Mouse (Mus musculus) heart, postnatal 36 days (tissue): ENCODE data around the gene Micu1. TPM values are rescaled to one million over a fixed set of nuclear protein-coding genes. Genes with fewer than 3 reads are reported as not detected.
A peak's percentile ranks its signal among the peaks of the same experiment; 100 is the strongest.
"Not testable (repeated sequence)": the region's sequence is repeated elsewhere in the genome, so short reads cannot be mapped to it uniquely, and the experiment has no call there.

Experiments
- DNase-seq, 2 experiments: peaks; one replicate each; pipeline ENCODE4 v3.0.0; 2021 to 2022
- intact Hi-C: fragments of 180-260 bp; cut with DNase I; formaldehyde crosslinking; loops from one replicate; pipeline ENCODE4 v1.15.1; 2025
- total RNA-seq, 2 experiments: library from RNA; stranded (reverse); gene quantifications; 2 replicates each; pipeline ENCODE4 v1.2.3; 2021

The Micu1 gene
- 10 to 100 TPM; 20.3 to 23.3 TPM for total RNA-seq

DNA sequence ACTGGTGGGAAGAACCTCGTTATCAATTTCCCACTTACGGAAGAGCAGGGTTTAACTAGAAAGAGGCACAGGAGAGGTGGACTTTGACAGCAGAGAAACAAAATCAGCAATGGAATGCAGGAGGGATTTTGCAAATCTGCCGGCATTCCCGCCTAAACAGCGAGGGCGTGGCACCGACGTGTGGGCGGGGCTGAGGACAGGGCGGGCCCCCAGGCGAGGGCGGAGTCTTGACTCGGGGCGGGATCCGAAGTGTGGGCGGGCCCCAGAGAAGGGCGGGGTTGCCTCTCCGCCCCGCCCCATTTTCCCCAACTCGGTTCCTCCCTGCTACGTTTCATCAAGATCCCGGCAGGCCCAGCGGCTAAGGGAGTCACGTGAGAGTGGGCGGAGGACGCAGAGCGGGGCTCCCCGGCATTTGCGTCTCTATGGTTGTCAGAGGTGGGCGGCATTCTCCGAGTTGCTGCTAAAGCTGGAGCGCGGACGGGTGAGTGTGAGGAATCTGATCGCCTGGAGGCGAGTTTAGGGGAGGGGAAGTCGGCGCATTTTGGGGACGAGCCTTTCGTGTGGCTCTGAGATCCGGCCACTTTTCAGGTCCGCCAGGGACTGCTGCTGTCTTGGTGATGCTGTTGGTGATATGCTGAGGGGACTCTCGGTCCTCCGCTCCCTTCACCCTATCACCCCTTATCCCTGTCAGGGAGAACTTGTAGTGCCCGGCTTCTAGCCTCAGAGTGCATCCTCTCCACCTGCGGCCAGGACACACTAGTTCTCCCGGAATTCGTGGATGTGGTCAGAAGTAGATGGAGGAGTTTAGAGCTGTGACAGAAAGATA is at the start of gene Micu1:
Gene Micu1, plus strand, starts transcription at position 271 of the 826 bp plus-strand sequence.
- intact Hi-C loops = loop anchor here (1.0 to 5.0 kb wide), 2 partner anchors 86 to 210 kb away; partner anchors contain the start of genes Gm10322 and Mcu
- DNase-seq = peak; percentile 94 to 96

DNA sequence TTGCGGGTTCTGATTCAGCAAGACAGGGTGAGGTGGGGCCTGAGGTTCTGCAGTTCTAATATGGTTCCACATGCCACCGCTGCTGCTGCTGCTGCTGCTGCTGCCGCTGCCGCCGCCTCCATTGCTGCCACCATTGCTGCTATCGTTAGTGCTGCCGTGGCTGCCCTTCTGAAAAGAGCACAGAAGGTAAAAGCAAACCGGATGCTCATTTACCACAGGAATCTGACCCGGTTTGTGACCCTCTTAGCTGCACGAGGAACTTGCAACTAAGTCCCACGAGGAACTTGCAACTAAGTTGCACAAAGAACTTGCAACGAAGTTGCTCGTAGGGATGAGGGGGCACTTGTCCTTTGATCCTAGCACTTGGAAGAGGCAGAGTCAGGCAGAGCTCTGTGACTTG is 45.5 kb upstream of the Micu1 start:
- no peak for DNase-seq
- intact Hi-C loops = no loop called here

DNA sequence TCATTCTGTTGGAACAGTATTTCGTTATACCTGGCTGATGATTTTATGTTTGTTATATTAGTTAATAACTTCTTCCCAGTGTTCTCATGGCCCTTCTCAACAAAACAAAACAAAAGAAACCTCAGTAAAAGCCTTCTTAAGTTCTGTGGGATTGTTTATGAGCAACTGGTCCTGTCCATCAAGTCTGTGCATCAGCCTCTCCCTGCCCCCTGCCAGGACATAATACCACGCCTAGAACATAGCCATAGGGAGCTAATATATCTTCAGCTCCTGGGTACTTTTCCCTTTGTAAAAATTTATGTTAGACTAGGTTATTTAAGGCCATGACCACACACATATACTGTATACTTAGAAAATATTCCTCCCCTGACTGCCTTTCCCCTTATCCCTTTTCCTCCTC is 37.5 kb upstream of the Micu1 start:
- intact Hi-C loops = no loop called here
- DNase-seq = no peak

DNA sequence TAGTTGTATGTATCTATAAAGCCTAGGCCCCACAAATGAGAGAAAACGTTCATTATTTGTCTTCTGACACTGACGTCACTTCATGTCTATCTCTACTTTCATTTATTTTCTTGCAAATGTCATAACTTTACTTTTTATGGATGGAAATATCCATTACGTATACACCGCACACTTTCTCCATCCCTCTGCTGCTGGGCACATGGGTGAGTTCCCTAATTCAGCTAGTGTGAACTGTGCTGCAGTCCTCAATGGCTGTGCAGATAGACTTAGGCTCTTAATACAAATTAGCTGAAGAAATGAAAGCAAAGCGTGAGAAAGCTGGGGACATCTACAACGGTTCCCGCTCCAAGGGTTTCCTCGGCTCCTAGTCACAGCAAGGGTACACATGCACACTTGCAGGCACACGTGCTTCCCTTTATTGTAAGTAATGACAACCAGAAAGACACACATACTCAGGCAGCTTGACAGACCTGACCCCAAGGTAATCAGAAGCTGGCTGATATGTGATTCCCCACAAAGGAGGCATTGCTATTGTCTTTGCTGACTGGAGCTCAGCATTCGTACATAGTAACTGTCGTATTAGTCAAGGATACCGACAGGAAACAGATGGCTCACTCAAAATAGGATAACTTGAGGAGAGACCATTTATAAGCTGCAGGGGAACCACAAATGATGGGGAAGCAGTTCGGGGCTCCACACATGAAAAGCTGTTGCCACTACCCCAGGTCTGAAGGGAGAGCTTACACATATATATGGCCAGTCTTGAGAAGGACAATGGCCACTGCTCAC is 36.6 kb upstream of the Micu1 start:
- DNase-seq = no peak
- intact Hi-C loops = no loop called here

DNA sequence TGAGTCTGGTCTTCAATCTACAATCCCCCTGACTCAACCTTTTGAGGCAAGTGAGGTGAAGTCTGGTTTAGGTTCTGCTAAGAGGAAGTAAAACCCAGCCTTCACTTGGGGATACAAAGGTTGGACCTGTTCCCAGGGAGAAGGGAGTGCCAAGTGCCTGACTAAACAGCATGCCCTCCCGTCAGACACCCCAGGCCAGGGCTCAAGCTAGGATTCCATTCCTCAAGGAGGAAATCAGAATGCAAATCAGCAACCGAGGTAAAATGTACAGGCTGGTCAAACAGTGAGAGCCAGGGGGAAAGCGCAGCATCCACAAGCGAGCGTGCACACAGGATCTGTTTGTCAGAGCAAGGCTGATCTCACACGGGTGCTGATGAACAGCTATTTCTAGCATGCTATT is 34.9 kb upstream of the Micu1 start:
- intact Hi-C loops = no loop called here
- DNase-seq = peak; percentile 12 to 25

DNA sequence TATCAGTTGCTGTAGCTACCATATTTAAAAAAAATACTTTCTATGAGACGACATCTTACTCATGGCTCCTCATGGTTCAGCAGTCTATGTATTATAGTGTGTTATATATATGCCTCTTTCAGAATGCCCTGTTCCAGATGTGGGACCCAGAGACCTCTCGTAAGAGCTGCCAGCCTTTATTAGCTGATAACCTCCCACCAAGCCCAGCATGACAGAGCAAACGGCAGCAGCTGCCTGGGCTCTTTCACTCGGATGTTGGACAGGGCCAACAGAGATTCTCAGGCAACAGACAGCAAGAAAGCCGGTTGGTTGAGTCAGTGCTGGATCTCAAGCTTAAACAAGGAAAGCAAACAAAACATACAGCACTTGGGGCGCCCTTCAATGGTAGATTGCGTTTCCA is 33.8 kb upstream of the Micu1 start:
- no peak for DNase-seq
- intact Hi-C loops = no loop called here

DNA sequence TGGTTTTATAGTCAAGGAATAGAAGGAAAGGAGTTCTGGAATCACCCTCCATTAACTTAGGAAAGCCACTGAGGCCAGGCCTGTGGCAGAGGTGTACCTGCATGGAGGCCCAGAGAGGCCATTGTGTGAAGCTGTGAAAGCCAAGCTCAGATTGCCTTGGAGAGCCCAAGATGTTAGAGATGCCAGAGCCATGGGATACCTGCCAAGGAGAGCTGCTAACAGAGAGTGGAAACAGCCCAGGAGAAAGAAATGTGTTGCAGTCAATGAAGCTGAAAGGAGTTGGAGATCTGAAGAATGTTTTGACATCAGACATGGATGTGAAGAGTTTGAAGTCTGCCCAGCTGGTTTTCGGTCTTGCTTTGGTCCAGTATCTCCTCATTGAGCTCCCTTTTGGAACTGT is 24.4 kb upstream of the Micu1 start:
- no peak for DNase-seq

DNA sequence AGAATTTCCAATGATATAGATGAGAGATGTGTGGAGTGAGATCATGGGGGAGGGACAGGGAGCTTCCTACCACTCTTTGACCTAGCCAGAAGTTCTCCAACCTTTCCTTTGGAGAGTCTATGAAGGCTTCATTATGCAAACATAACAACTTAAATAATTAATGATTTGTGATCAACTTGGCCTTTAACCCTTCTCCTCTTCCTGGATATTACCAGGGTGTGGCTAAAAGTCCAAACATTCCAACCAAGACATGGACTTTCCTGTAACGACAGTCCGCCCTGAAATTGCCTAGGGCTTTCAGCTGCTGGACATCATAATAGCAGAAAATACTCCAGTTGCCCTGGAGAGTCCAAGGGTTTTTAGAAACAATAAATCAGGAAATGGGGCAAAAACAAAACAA is 23.1 kb upstream of the Micu1 start:
- no peak for DNase-seq
- intact Hi-C loops = no loop called here

More for the DNA sequence above, 24.4 kb upstream of the Micu1 start:
- intact Hi-C loops = no loop called here

DNA sequence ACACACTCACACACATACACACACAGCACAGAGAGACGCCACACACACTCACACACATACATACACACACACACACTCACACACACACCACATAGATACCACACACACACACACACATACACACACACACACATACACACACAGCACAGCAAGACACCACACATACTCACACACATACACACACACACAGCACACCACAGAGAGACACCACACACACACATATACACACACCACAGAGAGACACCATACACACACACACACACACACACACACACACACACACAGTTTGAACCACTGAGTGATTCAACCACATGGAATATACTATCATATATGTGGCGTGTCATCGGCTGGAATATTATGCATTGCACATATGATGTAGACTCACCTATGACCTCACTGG is 16.7 kb upstream of the Micu1 start:
- intact Hi-C loops, DNase-seq: not testable (repeated sequence)

DNA sequence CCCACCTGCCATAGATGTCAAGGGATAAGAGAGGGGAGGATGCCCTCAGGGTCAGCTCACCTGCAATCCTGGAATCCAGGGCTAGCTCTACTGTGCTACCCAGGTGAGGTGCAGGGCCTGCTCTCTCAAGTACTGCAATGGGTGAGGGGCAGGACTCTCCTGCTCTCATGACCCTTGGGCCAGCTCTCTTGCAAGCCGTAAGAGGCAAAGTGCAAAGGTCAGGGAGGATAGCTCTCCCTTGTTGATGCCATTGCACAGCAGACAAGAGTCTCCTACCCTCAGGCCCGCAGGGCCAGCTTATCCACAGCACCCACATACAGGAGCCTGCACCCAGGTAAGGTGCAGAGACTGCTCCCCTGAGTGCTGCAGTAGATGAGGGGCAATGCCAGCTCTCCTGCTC is 15.2 kb upstream of the Micu1 start:
- DNase-seq = no peak
- intact Hi-C loops = no loop called here

DNA sequence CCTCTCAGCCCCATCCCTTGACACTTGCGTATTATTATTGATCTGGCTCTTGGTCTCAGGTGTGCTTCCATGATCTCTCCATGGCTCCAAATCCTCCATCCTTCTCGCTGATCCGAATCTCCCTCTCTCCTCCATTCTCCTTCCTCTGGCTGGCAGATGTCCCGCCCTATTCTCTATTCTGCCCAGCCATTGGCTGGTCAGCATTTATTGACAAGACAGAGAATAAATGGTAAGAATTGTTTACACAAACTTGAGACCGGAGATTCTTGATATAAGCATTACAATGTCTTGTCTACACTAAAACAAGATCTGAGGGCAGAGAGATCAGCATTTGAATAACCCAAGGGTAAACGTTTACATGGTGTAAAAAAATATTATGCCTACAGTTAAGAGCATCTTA is 12.4 kb upstream of the Micu1 start:
- DNase-seq = no peak
- intact Hi-C loops = no loop called here

DNA sequence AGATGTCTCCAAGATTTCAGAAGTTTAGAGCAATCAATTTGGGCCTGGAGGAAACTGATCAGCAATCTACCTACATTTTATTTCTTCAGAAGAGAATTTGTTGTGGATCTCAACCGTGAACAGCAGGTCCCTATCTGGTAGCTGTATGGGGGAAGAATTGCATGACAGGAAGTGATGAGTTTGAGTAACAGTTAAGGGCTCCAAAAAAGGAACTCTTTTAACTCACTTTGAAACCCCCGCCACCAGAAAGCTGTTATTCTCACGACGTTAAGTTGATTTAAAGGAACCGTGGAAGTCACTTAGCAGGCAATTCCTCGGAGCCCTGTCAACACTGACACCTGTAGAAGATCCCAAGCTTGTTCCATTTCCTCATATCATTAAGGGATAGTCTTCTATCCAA is 9.8 kb upstream of the Micu1 start:
- intact Hi-C loops = no loop called here
- DNase-seq = no peak

DNA sequence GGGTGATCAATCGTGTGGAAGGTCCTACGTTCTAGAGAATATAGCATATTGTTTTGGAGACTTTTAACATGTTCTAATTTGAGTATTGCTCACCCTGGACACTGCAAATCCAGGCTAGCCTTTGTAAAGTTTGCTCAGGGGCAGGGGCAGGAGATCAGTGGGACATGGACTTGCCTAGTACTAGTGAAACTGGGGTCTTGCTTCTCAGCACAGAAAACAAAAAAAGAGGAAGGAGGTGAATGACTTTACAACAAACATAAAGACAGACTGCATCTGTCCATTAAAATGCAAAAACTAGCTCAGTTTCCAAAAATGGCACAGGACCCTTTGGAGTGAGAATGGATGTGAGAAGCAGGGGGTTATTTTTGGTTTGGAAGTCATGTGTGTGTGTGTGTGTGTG is 8.2 kb upstream of the Micu1 start:
- DNase-seq = no peak
- intact Hi-C loops = no loop called here

DNA sequence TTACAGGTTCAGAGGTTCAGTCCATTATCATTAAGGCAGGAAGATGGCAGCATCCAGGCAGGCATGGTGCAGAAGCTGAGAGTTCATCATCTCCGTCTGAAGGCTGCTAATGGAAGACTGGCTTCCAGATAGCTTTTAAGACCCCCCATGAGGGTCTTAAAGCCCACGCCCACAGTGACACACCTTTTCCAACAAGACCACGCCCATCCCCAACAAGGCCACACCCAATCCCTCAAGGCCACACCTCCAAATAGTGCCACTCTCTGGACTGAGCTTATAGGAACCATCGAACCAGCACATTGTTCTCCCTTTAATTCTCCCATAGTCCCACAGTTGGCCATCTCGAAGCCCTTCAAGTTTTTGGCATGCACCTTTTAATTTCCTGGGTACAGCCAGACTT is 2.8 kb upstream of the Micu1 start:
- DNase-seq = no peak
- intact Hi-C loops = no loop called here

DNA sequence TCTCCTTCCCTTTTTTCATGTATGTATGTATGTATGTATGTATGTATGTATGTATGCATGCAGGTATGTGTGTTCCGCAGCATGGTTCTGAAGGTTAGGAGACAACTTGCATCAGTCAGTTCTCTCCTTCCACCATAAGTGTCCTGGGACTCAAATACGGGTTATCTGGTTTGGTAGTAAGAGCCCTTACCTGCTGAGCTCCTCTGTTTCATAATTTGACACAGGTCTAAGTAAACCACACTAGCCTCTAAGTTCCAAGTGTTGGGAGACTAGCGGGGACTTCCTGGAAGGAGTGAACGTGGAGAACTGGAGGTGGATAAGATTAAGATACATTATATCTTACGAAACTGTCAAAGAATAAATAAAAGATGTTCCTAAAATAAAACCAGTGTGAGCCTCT is 472 bp upstream of the Micu1 start:
- no peak for DNase-seq
- intact Hi-C loops = loop anchor here (1.0 to 5.0 kb wide), 2 partner anchors 86 to 210 kb away; partner anchors contain the start of genes Gm10322 and Mcu

DNA sequence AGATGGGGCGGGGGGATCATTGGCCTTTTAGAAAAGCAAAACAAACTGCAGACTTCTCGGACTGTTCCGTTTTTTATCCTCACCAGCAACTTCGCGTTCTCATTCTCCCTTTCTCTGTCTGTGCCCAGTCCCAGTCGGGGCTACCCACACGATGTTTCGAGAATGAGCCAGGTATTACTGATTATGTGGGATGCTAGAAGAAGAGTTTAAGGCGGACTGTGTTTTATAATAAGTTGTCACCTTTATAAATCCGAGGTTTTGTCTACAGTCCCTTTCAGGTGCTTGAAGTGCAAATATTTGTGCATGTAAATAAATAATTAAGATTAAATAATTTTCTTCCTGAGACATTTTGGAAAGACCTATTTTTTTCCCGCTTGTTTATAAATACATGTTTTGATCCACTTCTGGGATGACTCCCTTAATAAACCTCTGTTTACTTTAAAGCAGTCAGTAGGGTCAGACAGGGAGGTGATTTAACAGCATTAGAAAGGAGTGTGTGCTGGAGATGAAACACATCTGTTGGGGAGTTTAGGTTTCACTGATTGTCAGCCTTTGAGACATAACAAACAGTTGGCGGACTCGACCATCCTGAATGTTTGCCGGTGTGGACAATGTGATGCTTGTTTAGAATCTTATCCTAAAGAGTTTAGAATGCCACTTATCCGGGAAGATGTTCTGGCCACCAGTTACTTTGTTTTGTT is 933 bp downstream of the Micu1 start:
- intact Hi-C loops = loop anchor here (5.0 kb wide), 1 partner anchor 211 kb away; no protein-coding TSS in a partner anchor
- no peak for DNase-seq

DNA sequence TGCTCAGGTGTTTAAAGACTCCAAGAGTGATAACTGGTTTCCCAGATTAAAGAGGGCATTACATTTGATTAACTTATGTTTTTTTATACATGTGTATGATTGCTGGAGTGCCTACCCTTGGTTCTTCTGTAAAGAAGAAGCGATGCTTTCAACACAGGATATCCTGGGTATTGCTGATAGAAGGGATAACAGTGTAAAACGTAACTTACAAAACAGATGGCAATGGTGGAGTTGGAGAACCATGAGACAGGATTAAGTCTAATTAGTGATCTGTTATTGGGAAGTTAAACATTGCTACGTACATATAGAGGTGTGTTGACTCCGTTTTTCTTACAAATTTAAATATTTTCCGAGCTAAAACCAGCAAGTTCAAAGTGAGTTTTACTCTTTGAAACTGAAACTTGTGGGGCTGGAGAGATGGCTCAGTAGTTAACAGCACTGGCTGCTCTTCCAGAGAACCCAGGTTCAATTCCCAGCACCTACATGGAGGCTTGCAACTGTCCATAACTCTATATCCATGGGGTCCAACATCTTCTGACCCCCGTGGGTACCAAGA is 4.8 kb downstream of the Micu1 start:
- DNase-seq = no peak
- intact Hi-C loops = no loop called here

DNA sequence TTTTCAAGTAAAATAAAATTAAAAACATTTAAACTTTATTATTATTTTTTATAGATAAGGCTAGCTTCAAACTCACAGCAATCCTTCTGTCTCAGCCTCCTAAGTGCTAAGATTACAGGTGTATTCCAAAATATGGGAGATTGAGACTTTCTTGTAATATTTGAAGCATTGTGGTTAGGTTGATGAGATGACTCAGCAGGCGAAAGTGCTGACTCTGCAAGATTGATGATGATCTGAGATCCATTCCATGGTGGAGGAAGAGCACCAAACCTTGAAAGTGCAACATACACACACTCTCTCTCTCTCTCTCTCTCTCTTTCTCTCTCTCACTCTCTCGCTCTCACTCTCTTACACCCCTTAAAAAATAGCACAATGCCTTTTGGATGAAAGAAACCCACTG is 5.3 kb downstream of the Micu1 start:
- no peak for DNase-seq
- intact Hi-C loops = no loop called here

DNA sequence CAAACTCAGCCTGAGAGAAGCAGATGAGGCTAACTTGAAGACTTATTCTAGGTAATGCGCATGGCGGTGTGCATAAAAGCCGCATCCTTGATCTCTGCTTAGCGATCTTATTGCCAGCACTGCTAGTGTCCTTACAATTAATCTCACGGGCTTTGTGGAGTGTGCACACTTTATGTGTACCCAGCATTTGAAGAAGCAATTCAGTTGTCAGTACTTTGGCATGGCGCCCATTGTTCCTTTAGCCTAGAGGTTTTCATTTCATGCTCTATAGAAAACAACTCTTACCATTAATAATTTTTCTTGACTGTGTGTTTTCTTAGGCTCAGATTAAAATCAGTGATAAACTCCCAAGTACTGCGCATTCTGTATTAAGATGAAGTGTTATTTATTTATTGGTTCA is 7.0 kb downstream of the Micu1 start:
- peak in 1 of 2 experiments; percentile 10 for DNase-seq
- intact Hi-C loops = no loop called here

DNA sequence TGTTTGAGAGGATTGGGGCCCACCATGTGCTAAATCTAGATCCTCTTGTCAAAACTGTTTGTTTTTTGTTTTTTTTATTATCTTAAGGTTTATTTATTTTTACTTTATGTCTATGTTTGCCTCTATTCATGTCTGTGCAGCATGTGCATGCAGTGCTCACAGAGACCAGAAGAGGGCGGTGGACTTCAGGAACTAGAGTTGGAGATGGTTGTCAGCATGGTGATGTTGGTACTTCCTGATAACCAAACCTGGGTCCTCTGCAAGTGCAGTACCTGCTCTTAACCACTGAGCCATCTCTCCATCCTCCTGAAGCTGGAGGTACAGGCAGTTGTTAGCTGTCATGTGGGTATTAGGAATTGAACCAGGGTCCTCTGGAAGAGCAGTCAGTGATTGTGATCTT is 8.0 kb downstream of the Micu1 start:
- intact Hi-C loops = no loop called here
- no peak for DNase-seq

DNA sequence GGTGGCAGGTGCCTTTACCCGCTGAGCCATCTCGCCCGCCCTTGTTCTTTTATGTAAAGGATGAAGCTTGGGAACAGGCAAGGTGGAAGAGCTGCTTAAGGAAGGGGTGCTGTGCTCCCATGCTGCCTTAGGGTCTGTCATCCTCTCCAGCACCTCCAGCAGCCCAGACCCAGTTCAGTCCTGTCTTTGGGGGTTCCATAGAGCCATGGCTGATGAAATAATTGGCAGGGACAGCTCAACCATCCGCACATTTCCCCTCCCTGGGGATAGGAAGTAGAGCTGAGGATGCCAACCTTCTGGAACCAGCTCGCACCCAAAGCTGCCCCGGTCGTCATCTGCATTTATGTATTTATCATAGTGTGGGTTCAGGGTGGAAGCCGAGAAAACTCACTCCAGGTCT is 9.8 kb downstream of the Micu1 start:
- no peak for DNase-seq

More for the DNA sequence above, 9.8 kb downstream of the Micu1 start:
- intact Hi-C loops = no loop called here
